Mouse (Mus musculus): ENCODE measurements around the gene Socs4. TPM values are rescaled to one million over a fixed set of nuclear protein-coding genes. Genes with fewer than 3 reads are reported as not detected.
"Not testable (repeated sequence)": the region's sequence is repeated elsewhere in the genome, so short reads cannot be mapped to it uniquely, and the experiment has no call there.

The Socs4 gene
- polyA plus RNA-seq, 1 experiment from 2014 or later: 1.8 TPM

GRCm38 (mm10) chr14:47310342-47311181, 33.8 kb downstream of the Socs4 start:
- ATAC-seq (ENCODE audit: low FRiP score): peak; percentile 45; the same call in 1 of the 2 replicates
- Histone ChIP-seq H3K9me3 (replicated peaks) (no peaks in the 10 kb centered on the region), H3K36me3 (peaks cover 41% of the 10 kb centered on the region)

GRCm38 (mm10) chr14:47319362-47319761, 42.6 kb downstream of the Socs4 start:
- WGBS: 95% methylated on average over 5 of the region's 5 CpGs
- Histone ChIP-seq H3K4me3 (replicated peaks) (no peak overlapping the region), H3K9ac (replicated peaks) (no peak overlapping the region), H3K4me2 (no peak overlapping the region), H3K27me3 (replicated peaks) (no peaks in the 10 kb centered on the region), H3K4me1 (no peaks in the 10 kb centered on the region), H3K9me3 (replicated peaks) (no peaks in the 10 kb centered on the region), H3K27ac (replicated peaks) (no peak overlapping the region), H3K36me3 (peaks cover 28% of the 10 kb centered on the region)
- no peak for ATAC-seq (ENCODE audit: low FRiP score)

More at GRCm38 (mm10) chr14:47310342-47311181, 33.8 kb downstream of the Socs4 start:
- H3K27me3 ChIP-seq (replicated peaks): no peaks in the 10 kb centered on the region
- H3K4me2 ChIP-seq: no peak overlapping the region
- H3K27ac ChIP-seq (replicated peaks): no peak overlapping the region
- no peak overlapping the region for H3K9ac ChIP-seq (replicated peaks)
- H3K4me1 ChIP-seq: no peaks in the 10 kb centered on the region
- WGBS: 93% methylated on average over 18 of the region's 18 CpGs
- H3K4me3 ChIP-seq (replicated peaks): no peak overlapping the region

GRCm38 (mm10) chr14:47321581-47321980, 44.9 kb downstream of the Socs4 start:
- H3K4me3 ChIP-seq (replicated peaks); H3K4me2 ChIP-seq; H3K27ac ChIP-seq (replicated peaks); H3K9ac ChIP-seq (replicated peaks); H3K9me3 ChIP-seq (replicated peaks); H3K27me3 ChIP-seq (replicated peaks); ATAC-seq (ENCODE audit: low FRiP score); H3K4me1 ChIP-seq: not testable (repeated sequence)
- H3K36me3 ChIP-seq: peaks cover 19% of the 10 kb centered on the region
- WGBS: 96% methylated on average over 6 of the region's 8 CpGs

- no peak overlapping the region for H3K4me2 ChIP-seq
- no peak for ATAC-seq (ENCODE audit: low FRiP score)
- no peaks in the 10 kb centered on the region for H3K9me3 ChIP-seq (replicated peaks)
- no peak overlapping the region for H3K9ac ChIP-seq (replicated peaks)
- H3K4me1 ChIP-seq: no peaks in the 10 kb centered on the region
- no peak overlapping the region for H3K27ac ChIP-seq (replicated peaks)
- whole genome bisulfite sequencing: 83% methylated on average over 9 of the region's 9 CpGs
- H3K36me3 ChIP-seq: no peaks in the 10 kb centered on the region
- no peak overlapping the region for H3K4me3 ChIP-seq (replicated peaks)
- H3K27me3 ChIP-seq (replicated peaks): no peaks in the 10 kb centered on the region
Measured at GRCm38 (mm10) chr14:47325965-47326761, 49.4 kb downstream of the Socs4 start.

GRCm38 (mm10) chr14:47327347-47327746, 50.6 kb downstream of the Socs4 start:
- Histone ChIP-seq H3K27ac (replicated peaks) (no peak overlapping the region), H3K9ac (replicated peaks) (no peak overlapping the region), H3K27me3 (replicated peaks) (no peaks in the 10 kb centered on the region), H3K4me1 (no peaks in the 10 kb centered on the region), H3K4me2 (no peak overlapping the region), H3K36me3 (no peaks in the 10 kb centered on the region), H3K4me3 (replicated peaks) (no peak overlapping the region), H3K9me3 (replicated peaks) (no peaks in the 10 kb centered on the region)
- ATAC-seq (ENCODE audit: low FRiP score): no peak
- WGBS: 97% methylated on average over 5 of the region's 5 CpGs

- WGBS: 73% methylated on average over 5 of the region's 5 CpGs
- H3K4me3 ChIP-seq (replicated peaks): no peak overlapping the region
- H3K9me3 ChIP-seq (replicated peaks): no peaks in the 10 kb centered on the region
- H3K27ac ChIP-seq (replicated peaks): no peak overlapping the region
- H3K4me2 ChIP-seq: no peak overlapping the region
- ATAC-seq (ENCODE audit: low FRiP score): no peak
- no peaks in the 10 kb centered on the region for H3K27me3 ChIP-seq (replicated peaks)
- H3K36me3 ChIP-seq: no peaks in the 10 kb centered on the region
- H3K4me1 ChIP-seq: no peaks in the 10 kb centered on the region
- no peak overlapping the region for H3K9ac ChIP-seq (replicated peaks)
Measured at GRCm38 (mm10) chr14:47331920-47332319, 55.2 kb downstream of the Socs4 start.

GRCm38 (mm10) chr14:47334819-47335218, 58.1 kb downstream of the Socs4 start:
- Histone ChIP-seq H3K9me3 (replicated peaks) (no peaks in the 10 kb centered on the region), H3K9ac (replicated peaks) (no peak overlapping the region), H3K4me2 (no peak overlapping the region), H3K36me3 (no peaks in the 10 kb centered on the region), H3K27me3 (replicated peaks) (no peaks in the 10 kb centered on the region), H3K4me3 (replicated peaks) (no peak overlapping the region), H3K4me1 (no peaks in the 10 kb centered on the region), H3K27ac (replicated peaks) (no peak overlapping the region)
- 84% methylated on average over 4 of the region's 4 CpGs for WGBS
- no peak for ATAC-seq (ENCODE audit: low FRiP score)

- Histone ChIP-seq H3K27ac (replicated peaks) (no peak overlapping the region), H3K4me2 (no peak overlapping the region), H3K4me3 (replicated peaks) (no peak overlapping the region), H3K4me1 (no peaks in the 10 kb centered on the region), H3K9ac (replicated peaks) (no peak overlapping the region), H3K9me3 (replicated peaks) (no peaks in the 10 kb centered on the region), H3K36me3 (no peaks in the 10 kb centered on the region), H3K27me3 (replicated peaks) (no peaks in the 10 kb centered on the region)
- no peak for ATAC-seq (ENCODE audit: low FRiP score)
- WGBS: 59% methylated on average over 3 of the region's 3 CpGs
Measured at GRCm38 (mm10) chr14:47335300-47335699, 58.6 kb downstream of the Socs4 start.

- Histone ChIP-seq H3K9ac (replicated peaks) (no peak overlapping the region), H3K36me3 (no peaks in the 10 kb centered on the region), H3K4me2 (no peak overlapping the region), H3K27ac (replicated peaks) (no peak overlapping the region), H3K9me3 (replicated peaks) (no peaks in the 10 kb centered on the region), H3K4me1 (no peaks in the 10 kb centered on the region), H3K27me3 (replicated peaks) (no peaks in the 10 kb centered on the region), H3K4me3 (replicated peaks) (no peak overlapping the region)
- no peak for ATAC-seq (ENCODE audit: low FRiP score)
- WGBS: 89% methylated on average over 10 of the region's 10 CpGs
Measured at GRCm38 (mm10) chr14:47340231-47340925, 63.6 kb downstream of the Socs4 start.

GRCm38 (mm10) chr14:47341811-47342291, 65.1 kb downstream of the Socs4 start:
- no peaks in the 10 kb centered on the region for H3K36me3 ChIP-seq

More at GRCm38 (mm10) chr14:47341811-47342291, 65.1 kb downstream of the Socs4 start:
- Histone ChIP-seq H3K4me1 (no peaks in the 10 kb centered on the region), H3K27ac (replicated peaks) (0 out of 2 replicates have a peak overlapping the region, but pooled peaks have one; percentile 33), H3K27me3 (replicated peaks) (no peaks in the 10 kb centered on the region), H3K4me3 (replicated peaks) (no peak overlapping the region), H3K4me2 (no peak overlapping the region), H3K9ac (replicated peaks) (no peak overlapping the region), H3K9me3 (replicated peaks) (no peaks in the 10 kb centered on the region)
- 49% methylated on average over 4 of the region's 4 CpGs for WGBS
- ATAC-seq (ENCODE audit: low FRiP score): peak; percentile 45; the same call in 1 of the 2 replicates
